Mouse (Mus musculus): ENCODE data around the gene Ugt1a6b. TPM values are rescaled to one million over a fixed set of nuclear protein-coding genes. Genes with fewer than 3 reads are reported as not detected.

Ugt1a6b gene
- polyA plus RNA-seq, 1 experiment from 2014 or later = not detected

- Histone ChIP-seq H3K9me3 (peaks cover 58% of the 10 kb centered on the region), H3K4me2 (replicated peaks) (no peak overlapping the region)
These were observed 109.4 kb downstream of the Ugt1a6b start for GRCm38 (mm10) chr1:88212341-88213045.

GRCm38 (mm10) chr1:88213061-88213460 is 110.0 kb downstream of the Ugt1a6b start:
- Histone ChIP-seq H3K4me3 (no peak overlapping the region), H3K9me3 (peaks cover 60% of the 10 kb centered on the region), H3K27me3 (replicated peaks) (no peaks in the 10 kb centered on the region), H3K27ac (no peak overlapping the region), H3K36me3 (no peaks in the 10 kb centered on the region), H3K9ac (no peak overlapping the region), H3K4me2 (replicated peaks) (no peak overlapping the region), H3K4me1 (no peaks in the 10 kb centered on the region)
- ATAC-seq (ENCODE audit: low FRiP score, low read depth) = no peak
- WGBS = 80% methylated on average over 1 of the region's 1 CpGs

More at GRCm38 (mm10) chr1:88212341-88213045, 109.4 kb downstream of the Ugt1a6b start:
- no peaks in the 10 kb centered on the region for H3K36me3 ChIP-seq
- no peak overlapping the region for H3K4me3 ChIP-seq
- H3K9ac ChIP-seq = no peak overlapping the region
- 62% methylated on average over 8 of the region's 8 CpGs for WGBS
- H3K27me3 ChIP-seq (replicated peaks) = no peaks in the 10 kb centered on the region
- H3K4me1 ChIP-seq = no peaks in the 10 kb centered on the region
- no peak for ATAC-seq (ENCODE audit: low FRiP score, low read depth)
- no peak overlapping the region for H3K27ac ChIP-seq

- Histone ChIP-seq H3K9me3 (peaks cover 60% of the 10 kb centered on the region), H3K4me3 (no peak overlapping the region), H3K27ac (no peak overlapping the region), H3K36me3 (no peaks in the 10 kb centered on the region), H3K9ac (no peak overlapping the region), H3K27me3 (replicated peaks) (no peaks in the 10 kb centered on the region), H3K4me1 (no peaks in the 10 kb centered on the region), H3K4me2 (replicated peaks) (no peak overlapping the region)
- ATAC-seq (ENCODE audit: low FRiP score, low read depth) = no peak
- WGBS = 85% methylated on average over 2 of the region's 2 CpGs
These were observed 110.9 kb downstream of the Ugt1a6b start for GRCm38 (mm10) chr1:88213766-88214461.

- no peak overlapping the region for H3K27ac ChIP-seq
- peaks cover 60% of the 10 kb centered on the region for H3K9me3 ChIP-seq
- H3K36me3 ChIP-seq = no peaks in the 10 kb centered on the region
- no peaks in the 10 kb centered on the region for H3K4me1 ChIP-seq
- no peak for ATAC-seq (ENCODE audit: low FRiP score, low read depth)
- no peak overlapping the region for H3K4me2 ChIP-seq (replicated peaks)
- no peaks in the 10 kb centered on the region for H3K27me3 ChIP-seq (replicated peaks)
- WGBS = 83% methylated on average over 2 of the region's 2 CpGs
- H3K9ac ChIP-seq = no peak overlapping the region
- no peak overlapping the region for H3K4me3 ChIP-seq
These were observed 111.5 kb downstream of the Ugt1a6b start for GRCm38 (mm10) chr1:88214462-88214952.

- Histone ChIP-seq H3K4me1 (no peaks in the 10 kb centered on the region), H3K36me3 (no peaks in the 10 kb centered on the region), H3K9me3 (peaks cover 60% of the 10 kb centered on the region), H3K4me3 (no peak overlapping the region), H3K9ac (no peak overlapping the region), H3K4me2 (replicated peaks) (no peak overlapping the region), H3K27ac (no peak overlapping the region), H3K27me3 (replicated peaks) (no peaks in the 10 kb centered on the region)
- 71% methylated on average over 10 of the region's 10 CpGs for WGBS
- ATAC-seq (ENCODE audit: low FRiP score, low read depth) = no peak
These were observed 112.7 kb downstream of the Ugt1a6b start for GRCm38 (mm10) chr1:88215466-88216380.

GRCm38 (mm10) chr1:88216551-88216950 is 113.5 kb downstream of the Ugt1a6b start:
- no peak overlapping the region for H3K27ac ChIP-seq
- H3K9me3 ChIP-seq = peaks cover 57% of the 10 kb centered on the region
- no peak overlapping the region for H3K4me3 ChIP-seq
- 59% methylated on average over 2 of the region's 2 CpGs for WGBS
- no peaks in the 10 kb centered on the region for H3K27me3 ChIP-seq (replicated peaks)
- H3K4me2 ChIP-seq (replicated peaks) = no peak overlapping the region
- H3K36me3 ChIP-seq = no peaks in the 10 kb centered on the region
- ATAC-seq (ENCODE audit: low FRiP score, low read depth) = no peak
- no peak overlapping the region for H3K9ac ChIP-seq
- H3K4me1 ChIP-seq = no peaks in the 10 kb centered on the region

GRCm38 (mm10) chr1:88217144-88217543 is 114.1 kb downstream of the Ugt1a6b start:
- no peak overlapping the region for H3K4me2 ChIP-seq (replicated peaks)
- H3K27ac ChIP-seq = no peak overlapping the region
- no peaks in the 10 kb centered on the region for H3K36me3 ChIP-seq
- no peak for ATAC-seq (ENCODE audit: low FRiP score, low read depth)
- no peak overlapping the region for H3K4me3 ChIP-seq
- 62% methylated on average over 2 of the region's 2 CpGs for WGBS
- no peaks in the 10 kb centered on the region for H3K4me1 ChIP-seq
- peaks cover 53% of the 10 kb centered on the region for H3K9me3 ChIP-seq
- H3K9ac ChIP-seq = no peak overlapping the region
- H3K27me3 ChIP-seq (replicated peaks) = no peaks in the 10 kb centered on the region

GRCm38 (mm10) chr1:88217576-88217975 is 114.5 kb downstream of the Ugt1a6b start:
- Histone ChIP-seq H3K36me3 (no peaks in the 10 kb centered on the region), H3K27me3 (replicated peaks) (no peaks in the 10 kb centered on the region), H3K27ac (no peak overlapping the region), H3K4me2 (replicated peaks) (no peak overlapping the region), H3K9me3 (peaks cover 50% of the 10 kb centered on the region), H3K4me1 (no peaks in the 10 kb centered on the region), H3K9ac (no peak overlapping the region), H3K4me3 (no peak overlapping the region)
- 43% methylated on average over 3 of the region's 3 CpGs for WGBS
- ATAC-seq (ENCODE audit: low FRiP score, low read depth) = no peak

- Histone ChIP-seq H3K27ac (no peak overlapping the region), H3K9ac (no peak overlapping the region), H3K4me3 (no peak overlapping the region), H3K4me2 (replicated peaks) (no peak overlapping the region), H3K4me1 (no peaks in the 10 kb centered on the region), H3K27me3 (replicated peaks) (no peaks in the 10 kb centered on the region), H3K9me3 (peaks cover 46% of the 10 kb centered on the region), H3K36me3 (no peaks in the 10 kb centered on the region)
- 77% methylated on average over 9 of the region's 9 CpGs for WGBS
- ATAC-seq (ENCODE audit: low FRiP score, low read depth) = no peak
These were observed 115.0 kb downstream of the Ugt1a6b start for GRCm38 (mm10) chr1:88218051-88218450.

GRCm38 (mm10) chr1:88218591-88218990 is 115.5 kb downstream of the Ugt1a6b start:
- no peak for ATAC-seq (ENCODE audit: low FRiP score, low read depth)
- Histone ChIP-seq H3K4me3 (no peak overlapping the region), H3K4me2 (replicated peaks) (no peak overlapping the region), H3K36me3 (no peaks in the 10 kb centered on the region), H3K4me1 (no peaks in the 10 kb centered on the region), H3K9ac (no peak overlapping the region), H3K27ac (no peak overlapping the region), H3K27me3 (replicated peaks) (no peaks in the 10 kb centered on the region), H3K9me3 (peaks cover 40% of the 10 kb centered on the region)
- WGBS = 51% methylated on average over 4 of the region's 4 CpGs

GRCm38 (mm10) chr1:88219054-88219453 is 116.0 kb downstream of the Ugt1a6b start:
- Histone ChIP-seq H3K4me2 (replicated peaks) (no peak overlapping the region), H3K9me3 (peaks cover 36% of the 10 kb centered on the region), H3K27me3 (replicated peaks) (no peaks in the 10 kb centered on the region), H3K4me1 (no peaks in the 10 kb centered on the region), H3K27ac (no peak overlapping the region), H3K9ac (no peak overlapping the region), H3K4me3 (no peak overlapping the region), H3K36me3 (no peaks in the 10 kb centered on the region)
- 19% methylated on average over 1 of the region's 1 CpGs for WGBS
- ATAC-seq (ENCODE audit: low FRiP score, low read depth) = no peak

GRCm38 (mm10) chr1:88220336-88220735 is 117.3 kb downstream of the Ugt1a6b start:
- no peaks in the 10 kb centered on the region for H3K4me1 ChIP-seq
- no peaks in the 10 kb centered on the region for H3K27me3 ChIP-seq (replicated peaks)
- no peak overlapping the region for H3K4me3 ChIP-seq
- H3K36me3 ChIP-seq = no peaks in the 10 kb centered on the region
- peaks cover 26% of the 10 kb centered on the region for H3K9me3 ChIP-seq
- no peak overlapping the region for H3K9ac ChIP-seq
- no peak for ATAC-seq (ENCODE audit: low FRiP score, low read depth)
- no peak overlapping the region for H3K4me2 ChIP-seq (replicated peaks)
- no peak overlapping the region for H3K27ac ChIP-seq
